Mouse (Mus musculus) layer of hippocampus, postnatal 10 days (tissue): ENCODE measurements around the gene Rhoq. TPM values are rescaled to one million over a fixed set of nuclear protein-coding genes. Genes with fewer than 3 reads are reported as not detected.
A peak's percentile ranks its signal among the peaks of the same experiment; 100 is the strongest.

ENCODE experiments used
- DNase-seq, 2 experiments: peaks; one replicate each; pipeline ENCODE4 v3.0.0; 2021; ENCODE audit warnings: low spot score in 2 of 2
- long read RNA-seq: library from polyadenylated mRNA; stranded (forward); transcript quantifications from one replicate; pipeline ENCODE4 v2.0.0, GENCODE M21; 2023
- total RNA-seq, 2 experiments: library from RNA; stranded (reverse); gene quantifications; 2 replicates each; pipeline ENCODE4 v1.2.3; 2021

Gene Rhoq
- total RNA-seq: 10 to 100 TPM; 38.6 to 39.4 TPM
- long read RNA-seq, full-length matches to known transcripts: 14 of 19 reads
- long read RNA-seq, partial matches to known transcripts: 3 of 19 reads
- long read RNA-seq, other reads (novel, unspliced or antisense): 2 of 19 reads

GRCm38 (mm10) chr17:86962894-86963585 lies at the start of gene Rhoq:
Gene Rhoq (plus strand): TSS chr17:86963082.
- peak; percentile 79 to 90 for DNase-seq

- DNase-seq: no peak
Observed at GRCm38 (mm10) chr17:86915540-86915939, 47.3 kb upstream of the Rhoq start.

- DNase-seq: no peak
Observed at GRCm38 (mm10) chr17:86917048-86917447, 45.8 kb upstream of the Rhoq start, which contains the start of gene Tmem247. Gene Tmem247 (plus strand): TSS chr17:86917348.

- no peak for DNase-seq
Observed at GRCm38 (mm10) chr17:86918786-86919185, 44.1 kb upstream of the Rhoq start.

- DNase-seq: no peak
Observed at GRCm38 (mm10) chr17:86919729-86920128, 43.2 kb upstream of the Rhoq start.

GRCm38 (mm10) chr17:86924679-86925078 lies 38.2 kb upstream of the Rhoq start:
- no peak for DNase-seq

GRCm38 (mm10) chr17:86926836-86927235 lies 36.0 kb upstream of the Rhoq start:
- no peak for DNase-seq

GRCm38 (mm10) chr17:86929355-86929754 lies 33.5 kb upstream of the Rhoq start:
- no peak for DNase-seq

GRCm38 (mm10) chr17:86929981-86930380 lies 32.9 kb upstream of the Rhoq start:
- DNase-seq: peak in 1 of 2 experiments; percentile 54

- DNase-seq: no peak
Observed at GRCm38 (mm10) chr17:86932896-86933295, 30.0 kb upstream of the Rhoq start.

GRCm38 (mm10) chr17:86937064-86937463 lies 25.8 kb upstream of the Rhoq start:
- DNase-seq: no peak

GRCm38 (mm10) chr17:86937497-86938155 lies 25.3 kb upstream of the Rhoq start:
- DNase-seq: peak; percentile 69 to 78

GRCm38 (mm10) chr17:86938683-86939082 lies 24.2 kb upstream of the Rhoq start:
- no peak for DNase-seq

GRCm38 (mm10) chr17:86942112-86942511 lies 20.8 kb upstream of the Rhoq start:
- DNase-seq: no peak

GRCm38 (mm10) chr17:86943158-86943557 lies 19.7 kb upstream of the Rhoq start:
- DNase-seq: no peak

- DNase-seq: no peak
Observed at GRCm38 (mm10) chr17:86946078-86946477, 16.8 kb upstream of the Rhoq start.

- peak; percentile 67 to 74 for DNase-seq
Observed at GRCm38 (mm10) chr17:86947840-86948796, 14.8 kb upstream of the Rhoq start, which contains the start of gene Atp6v1e2. Gene Atp6v1e2 (minus strand): TSS chr17:86947897.

- DNase-seq: peak; percentile 48 to 58
Observed at GRCm38 (mm10) chr17:86948801-86949200, 14.1 kb upstream of the Rhoq start.

- DNase-seq: no peak
Observed at GRCm38 (mm10) chr17:86957239-86957638, 5.6 kb upstream of the Rhoq start.

GRCm38 (mm10) chr17:86957968-86958367 lies 4.9 kb upstream of the Rhoq start:
- DNase-seq: no peak

GRCm38 (mm10) chr17:86961301-86961841 lies 1.5 kb upstream of the Rhoq start:
- DNase-seq: peak in 1 of 2 experiments; percentile 26
